Mouse (Mus musculus) testis, adult 2 months (tissue): Measurements from ENCODE around the gene Nfix.

Experiments used
- CTCF ChIP-seq: fragments of 200-500 bp; IDR thresholded peaks from 2 replicates; pipeline ENCODE4 v1.5.1; 2012; ENCODE audit warnings: low read depth, mild to moderate bottlenecking, inconsistent platforms, low read length, moderate library complexity; ENCODE audit not compliant: control insufficient read depth, insufficient read depth, insufficient replicate concordance
- POLR2A ChIP-seq: fragments of 200-500 bp; IDR thresholded peaks from 2 replicates; pipeline ENCODE4 v1.6.1; 2012; ENCODE audit warnings: low read depth, mild to moderate bottlenecking, inconsistent platforms, low read length, moderate library complexity; ENCODE audit not compliant: control insufficient read depth

GRCm38 (mm10) chr8:84695140-84695539 lies 105.0 kb downstream of the Nfix start:
- TF ChIP-seq POLR2A (no peak), CTCF (no peak)
